Mouse (Mus musculus): Measurements from ENCODE around the gene Adamts20. TPM values are rescaled to one million over a fixed set of nuclear protein-coding genes. Genes with fewer than 3 reads are reported as not detected.

The Adamts20 gene
- polyA plus RNA-seq, 1 experiment from 2014 or later, result 4.1 TPM

DNA sequence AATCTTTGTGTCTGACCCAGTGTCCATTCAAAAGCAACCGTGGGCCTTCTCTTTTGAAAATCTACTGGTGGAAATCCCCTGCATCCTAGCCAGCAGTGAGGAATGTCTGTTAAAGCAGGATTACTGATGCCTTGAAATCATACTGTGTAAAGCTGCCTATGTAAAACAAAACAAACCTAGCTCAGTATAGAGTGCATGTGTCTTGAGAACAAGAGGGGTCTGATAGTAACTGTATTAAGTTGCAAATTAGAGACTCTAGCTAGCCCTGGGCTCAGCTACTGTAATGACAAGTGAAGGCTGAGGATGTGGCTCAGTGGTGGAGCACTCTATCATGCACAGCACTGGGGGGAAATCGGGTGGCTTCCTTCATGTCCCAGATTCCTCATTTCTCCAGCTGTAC, 22.2 kb downstream of the Adamts20 start:
- Histone ChIP-seq H3K4me3 (no peak overlapping the region), H3K4me1 (peaks cover 22% of the 10 kb centered on the region), H3K9me3 (no peaks in the 10 kb centered on the region), H3K36me3 (no peaks in the 10 kb centered on the region), H3K4me2 (replicated peaks) (no peak overlapping the region), H3K27me3 (no peaks in the 10 kb centered on the region), H3K9ac (no peak overlapping the region), H3K27ac (no peak overlapping the region; the same call in 1 of the 2 replicates)
- ATAC-seq (ENCODE audit: low FRiP score, low read depth), result no peak
- WGBS, result 61% methylated on average over 2 of the region's 2 CpGs

DNA sequence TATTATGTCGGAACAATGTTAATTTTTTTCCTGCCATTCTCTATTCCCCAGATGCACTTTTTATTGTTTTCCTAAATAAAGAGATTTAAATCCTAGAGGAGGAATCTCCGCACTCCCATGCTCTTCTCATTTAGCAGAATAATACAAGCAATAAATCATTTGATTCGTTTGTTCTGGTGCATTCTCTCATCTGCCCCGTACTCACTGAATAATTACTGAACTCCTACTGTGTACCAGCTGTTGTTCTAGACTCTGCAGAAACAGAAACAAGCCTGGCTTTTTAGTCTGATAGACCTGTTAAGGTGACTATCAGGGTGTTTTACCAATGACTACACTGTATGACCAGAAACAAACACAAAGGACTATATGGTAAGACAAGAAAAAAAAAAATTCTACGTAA, 29.7 kb downstream of the Adamts20 start:
- Histone ChIP-seq H3K4me1 (0 out of 2 replicates have a peak, but pooled peaks cover 5% of the 10 kb centered on the region), H3K27ac (no peak overlapping the region), H3K27me3 (no peaks in the 10 kb centered on the region), H3K4me3 (no peak overlapping the region), H3K36me3 (no peaks in the 10 kb centered on the region), H3K9me3 (no peaks in the 10 kb centered on the region), H3K9ac (no peak overlapping the region), H3K4me2 (replicated peaks) (no peak overlapping the region)
- 44% methylated on average over 5 of the region's 5 CpGs for WGBS
- ATAC-seq (ENCODE audit: low FRiP score, low read depth), result no peak

DNA sequence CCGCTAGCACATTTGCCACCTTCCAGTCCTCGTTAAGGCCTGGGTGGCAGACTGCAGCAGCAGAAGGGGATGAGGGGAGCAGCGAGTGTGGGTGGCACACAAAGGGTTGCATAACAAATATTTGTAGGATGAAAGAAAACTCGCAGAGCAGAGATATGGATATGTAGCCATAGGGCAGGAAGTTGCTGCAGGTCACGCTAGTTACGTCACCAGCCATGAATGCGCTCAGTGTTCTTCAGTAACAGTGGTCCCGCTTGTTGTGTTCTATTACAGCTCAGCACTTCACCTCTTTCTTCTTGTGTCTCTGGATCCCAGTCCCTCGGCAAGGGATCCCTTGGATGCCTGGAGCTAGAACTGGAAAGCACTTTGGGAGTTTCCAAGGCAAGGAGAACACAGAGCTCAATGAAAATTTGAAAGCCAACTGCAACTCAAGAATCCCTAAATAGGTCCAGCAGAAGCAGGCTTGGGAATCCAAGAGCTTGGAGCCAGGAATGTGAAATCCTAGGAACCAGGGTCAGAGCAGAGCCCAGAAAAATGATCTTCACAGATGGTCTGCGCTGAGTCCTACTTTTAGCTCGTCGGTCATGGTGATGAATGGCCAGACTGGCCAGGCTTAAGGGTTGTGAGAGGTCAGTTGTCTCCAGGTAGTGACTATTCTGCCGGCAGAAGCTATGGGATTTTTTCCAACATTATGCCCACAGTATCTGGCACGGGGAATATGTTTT, 34.4 kb downstream of the Adamts20 start:
- 67% methylated on average over 14 of the region's 14 CpGs for WGBS
- Histone ChIP-seq H3K9me3 (no peaks in the 10 kb centered on the region), H3K27me3 (no peaks in the 10 kb centered on the region), H3K4me2 (replicated peaks) (no peak overlapping the region), H3K36me3 (no peaks in the 10 kb centered on the region), H3K4me3 (no peak overlapping the region), H3K4me1 (0 out of 2 replicates have a peak, but pooled peaks cover 8% of the 10 kb centered on the region), H3K9ac (no peak overlapping the region), H3K27ac (no peak overlapping the region)
- ATAC-seq (ENCODE audit: low FRiP score, low read depth), result no peak

DNA sequence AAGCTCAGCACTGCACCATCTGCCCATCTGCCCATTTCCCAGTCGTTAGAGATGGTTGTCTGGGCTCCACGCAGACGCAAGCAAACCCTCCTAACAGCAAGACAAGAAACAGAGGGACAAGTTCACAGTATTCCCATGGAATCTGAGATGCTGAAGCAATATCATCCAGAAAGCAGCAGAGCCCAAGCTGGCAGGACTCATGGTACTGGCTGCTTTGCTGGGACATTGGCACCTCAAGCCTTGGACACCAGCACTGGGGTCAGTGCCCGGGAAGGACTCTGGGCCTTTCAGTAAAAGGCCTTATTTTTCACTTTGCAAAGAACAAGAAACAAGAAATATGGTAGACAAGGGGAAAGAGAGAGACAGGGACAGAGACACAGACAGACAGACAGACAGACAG, 36.5 kb downstream of the Adamts20 start:
- Histone ChIP-seq H3K9ac (no peak overlapping the region), H3K36me3 (no peaks in the 10 kb centered on the region), H3K27ac (no peak overlapping the region), H3K9me3 (no peaks in the 10 kb centered on the region), H3K4me3 (no peak overlapping the region), H3K4me1 (0 out of 2 replicates have a peak, but pooled peaks cover 8% of the 10 kb centered on the region), H3K4me2 (replicated peaks) (no peak overlapping the region), H3K27me3 (peaks cover 2% of the 10 kb centered on the region; the same call in 1 of the 2 replicates)
- WGBS, result 82% methylated on average over 4 of the region's 4 CpGs
- ATAC-seq (ENCODE audit: low FRiP score, low read depth), result no peak

DNA sequence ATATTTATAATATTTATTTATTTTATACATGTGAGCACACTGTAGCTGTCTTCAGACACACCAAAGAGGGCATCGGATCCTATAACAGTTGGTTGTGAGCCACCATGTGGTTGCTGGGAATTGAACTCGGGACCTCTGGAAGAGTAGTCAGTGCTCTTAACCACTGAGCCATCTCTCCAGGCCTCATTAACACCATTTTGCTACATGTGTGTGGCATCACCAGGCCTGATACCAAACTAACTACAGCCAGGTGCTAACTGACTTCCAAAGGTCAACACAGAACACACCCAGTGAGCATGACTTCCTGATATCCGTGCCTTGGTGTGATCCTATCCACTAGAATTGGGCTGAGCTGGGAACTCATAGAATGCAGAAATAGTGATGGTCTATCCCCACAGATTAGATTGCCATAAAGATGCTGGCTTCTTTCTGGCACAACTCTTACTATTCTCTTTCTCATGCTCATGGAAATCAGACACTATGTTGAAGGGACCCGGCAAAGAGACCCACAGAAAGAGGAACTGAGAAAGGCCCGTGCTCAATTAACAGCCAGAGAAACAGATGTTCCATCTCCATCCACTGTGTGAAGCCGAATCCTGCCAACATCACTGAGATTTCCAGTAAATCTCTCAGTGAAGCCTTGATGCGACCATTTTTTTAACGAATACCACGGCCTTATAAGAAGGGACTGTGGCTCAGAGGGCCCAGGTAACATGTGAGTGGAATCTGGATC, 37.6 kb downstream of the Adamts20 start:
- Histone ChIP-seq H3K36me3 (no peaks in the 10 kb centered on the region), H3K4me3 (no peak overlapping the region), H3K9ac (no peak overlapping the region), H3K27me3 (peaks cover 2% of the 10 kb centered on the region; the same call in 1 of the 2 replicates), H3K4me2 (replicated peaks) (no peak overlapping the region), H3K9me3 (no peaks in the 10 kb centered on the region), H3K27ac (no peak overlapping the region), H3K4me1 (peaks cover 15% of the 10 kb centered on the region; the same call in 1 of the 2 replicates)
- 81% methylated on average over 9 of the region's 9 CpGs for WGBS
- ATAC-seq (ENCODE audit: low FRiP score, low read depth), result no peak

DNA sequence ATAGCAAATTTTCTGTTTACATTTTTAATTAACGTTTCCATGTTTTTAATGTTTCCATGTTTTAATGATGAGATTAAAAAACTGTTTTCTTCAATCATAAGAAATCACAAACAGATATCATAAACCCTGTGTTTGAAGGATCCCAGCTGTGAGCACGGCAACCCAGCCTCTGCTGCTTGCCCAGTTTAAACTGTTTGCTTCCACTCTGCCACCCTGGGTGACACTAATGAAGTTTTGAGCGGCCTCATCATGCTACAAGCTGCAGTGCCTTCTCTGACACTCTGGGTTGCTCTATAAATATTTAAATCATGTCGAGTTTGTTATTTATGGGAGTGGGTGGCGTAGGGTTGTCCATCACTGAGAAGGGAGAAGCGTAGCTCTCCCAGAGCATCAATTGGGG, 44.7 kb downstream of the Adamts20 start:
- WGBS, result 48% methylated on average over 6 of the region's 6 CpGs
- no peak for ATAC-seq (ENCODE audit: low FRiP score, low read depth)
- H3K36me3 ChIP-seq, result no peaks in the 10 kb centered on the region
- H3K4me3 ChIP-seq, result no peak overlapping the region
- H3K9ac ChIP-seq, result no peak overlapping the region
- H3K4me1 ChIP-seq, result peaks cover 14% of the 10 kb centered on the region; the same call in 1 of the 2 replicates
- H3K27me3 ChIP-seq, result peaks cover 2% of the 10 kb centered on the region; the same call in 1 of the 2 replicates
- no peak overlapping the region for H3K4me2 ChIP-seq (replicated peaks)
- H3K27ac ChIP-seq, result no peak overlapping the region
- no peaks in the 10 kb centered on the region for H3K9me3 ChIP-seq

DNA sequence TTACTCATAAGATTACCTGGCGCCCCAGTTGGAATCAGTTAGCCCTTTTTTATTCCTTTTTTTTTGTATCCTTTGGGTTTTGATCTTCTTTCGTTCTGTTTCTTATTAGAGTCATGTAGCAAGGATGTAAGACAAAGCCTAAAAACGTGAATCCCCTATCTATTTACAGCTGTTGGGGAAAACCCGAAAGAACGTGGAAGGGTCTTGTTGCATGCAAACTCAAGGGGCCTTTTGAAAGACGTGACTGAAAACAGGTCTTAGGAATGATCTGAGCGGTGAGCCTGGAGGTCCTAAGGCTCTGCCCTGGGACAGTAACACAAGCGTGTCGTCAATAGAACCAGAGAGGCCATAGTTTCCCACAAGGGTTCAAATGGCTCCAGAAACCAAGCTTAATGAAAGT, 46.1 kb downstream of the Adamts20 start:
- Histone ChIP-seq H3K4me2 (replicated peaks) (no peak overlapping the region), H3K4me1 (peaks cover 14% of the 10 kb centered on the region; the same call in 1 of the 2 replicates), H3K9me3 (no peaks in the 10 kb centered on the region), H3K27me3 (peaks cover 2% of the 10 kb centered on the region; the same call in 1 of the 2 replicates), H3K36me3 (no peaks in the 10 kb centered on the region), H3K9ac (no peak overlapping the region), H3K4me3 (no peak overlapping the region), H3K27ac (no peak overlapping the region)
- WGBS, result 80% methylated on average over 9 of the region's 9 CpGs
- ATAC-seq (ENCODE audit: low FRiP score, low read depth), result no peak

DNA sequence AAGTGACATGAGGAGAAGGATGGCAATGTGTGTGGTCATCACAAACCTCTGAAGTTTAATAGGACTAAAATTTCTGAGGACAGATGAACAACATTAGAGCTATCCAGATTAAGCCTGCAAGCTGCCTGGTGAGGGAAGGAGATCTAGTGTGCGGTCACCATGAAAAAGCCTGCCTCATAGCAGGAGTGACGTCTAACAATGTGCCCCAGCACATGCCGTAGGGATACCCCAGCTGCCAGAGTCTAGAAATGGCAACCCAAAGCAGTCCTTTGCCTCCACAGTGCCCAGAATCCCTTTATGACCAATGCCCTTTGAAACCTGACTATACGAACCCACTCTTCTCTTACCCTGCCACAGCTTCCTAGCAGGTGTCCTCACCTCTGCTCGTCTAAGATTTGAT, 46.8 kb downstream of the Adamts20 start:
- no peak overlapping the region for H3K9ac ChIP-seq
- no peaks in the 10 kb centered on the region for H3K9me3 ChIP-seq
- no peaks in the 10 kb centered on the region for H3K36me3 ChIP-seq
- no peak overlapping the region for H3K27ac ChIP-seq
- peaks cover 12% of the 10 kb centered on the region; the same call in 1 of the 2 replicates for H3K4me1 ChIP-seq
- H3K4me3 ChIP-seq, result no peak overlapping the region
- 72% methylated on average over 5 of the region's 5 CpGs for WGBS
- ATAC-seq (ENCODE audit: low FRiP score, low read depth), result no peak
- H3K27me3 ChIP-seq, result no peaks in the 10 kb centered on the region
- H3K4me2 ChIP-seq (replicated peaks), result no peak overlapping the region

DNA sequence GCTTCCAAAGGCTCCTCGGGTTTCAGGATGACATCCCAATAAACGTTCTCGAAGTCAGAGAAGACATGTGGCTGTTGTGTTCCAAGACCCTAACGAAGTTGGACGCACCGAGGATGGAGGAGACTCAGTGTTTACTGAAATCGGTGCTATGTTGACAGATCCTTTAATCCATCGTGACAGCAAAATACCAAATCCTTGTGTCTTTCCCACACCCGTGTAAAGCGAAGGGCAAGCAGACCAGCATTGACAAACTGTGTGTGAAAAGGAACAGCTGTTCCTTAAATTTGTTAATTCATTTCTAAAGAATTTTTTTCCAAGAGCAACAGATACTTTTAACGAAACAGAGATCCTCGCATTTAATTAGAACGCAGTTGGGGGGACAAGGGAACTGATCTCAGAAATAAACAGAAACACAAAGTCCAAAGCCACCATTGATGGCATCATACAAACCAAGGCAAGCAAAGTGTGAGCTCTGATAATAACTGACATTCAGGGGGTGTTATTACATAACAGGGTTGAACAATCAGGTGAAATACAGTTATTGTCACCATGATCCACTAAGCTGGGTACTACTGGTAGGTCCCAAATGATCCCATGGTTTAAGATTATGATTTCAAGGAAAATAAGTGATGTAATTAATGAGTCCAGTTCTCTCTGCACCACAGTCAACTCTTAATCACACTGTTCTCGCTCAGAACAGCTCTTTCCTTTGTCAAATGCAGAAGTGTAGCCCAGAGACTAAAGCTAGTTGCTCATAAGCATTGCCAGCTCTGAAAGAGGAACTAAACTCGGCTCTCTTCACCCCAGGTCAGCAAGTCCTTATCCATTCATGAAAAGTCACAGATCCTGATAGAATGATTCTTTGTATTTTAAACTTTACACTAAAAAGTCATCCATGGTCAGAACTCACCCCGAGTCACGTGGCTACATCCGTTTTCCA, 47.7 kb downstream of the Adamts20 start:
- no peak overlapping the region for H3K9ac ChIP-seq
- no peaks in the 10 kb centered on the region for H3K27me3 ChIP-seq
- no peaks in the 10 kb centered on the region for H3K9me3 ChIP-seq
- WGBS, result 79% methylated on average over 18 of the region's 18 CpGs
- H3K27ac ChIP-seq, result no peak overlapping the region
- no peak overlapping the region for H3K4me3 ChIP-seq
- H3K4me2 ChIP-seq (replicated peaks), result no peak overlapping the region
- no peaks in the 10 kb centered on the region for H3K36me3 ChIP-seq
- 0 out of 2 replicates have a peak, but pooled peaks cover 5% of the 10 kb centered on the region for H3K4me1 ChIP-seq
- ATAC-seq (ENCODE audit: low FRiP score, low read depth), result no peak

DNA sequence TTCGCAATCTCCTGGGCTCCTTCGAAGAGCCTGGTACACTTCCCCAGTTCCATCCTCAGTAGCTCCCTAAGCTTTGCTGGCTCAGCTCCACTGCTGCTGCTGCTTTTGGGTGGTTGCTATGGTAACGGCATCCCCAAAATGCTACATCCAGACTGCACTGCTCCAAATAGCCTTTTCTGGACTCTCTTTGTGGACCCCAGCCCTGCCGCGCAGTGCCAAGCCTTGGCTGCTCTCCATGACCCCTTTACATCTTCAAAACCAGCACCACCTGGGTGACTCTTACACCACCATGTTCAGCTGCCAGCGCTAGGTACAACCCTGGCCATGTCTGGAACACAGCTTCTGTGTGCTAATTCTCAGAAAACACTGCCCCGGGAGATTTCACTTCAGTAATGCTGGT, 55.4 kb downstream of the Adamts20 start:
- ATAC-seq (ENCODE audit: low FRiP score, low read depth), result no peak
- Histone ChIP-seq H3K36me3 (no peaks in the 10 kb centered on the region), H3K4me2 (replicated peaks) (no peak overlapping the region), H3K9ac (no peak overlapping the region), H3K4me1 (peaks cover 5% of the 10 kb centered on the region; the same call in 1 of the 2 replicates), H3K4me3 (no peak overlapping the region), H3K27me3 (peaks cover 12% of the 10 kb centered on the region), H3K27ac (no peak overlapping the region), H3K9me3 (no peaks in the 10 kb centered on the region)
- 72% methylated on average over 7 of the region's 7 CpGs for WGBS

DNA sequence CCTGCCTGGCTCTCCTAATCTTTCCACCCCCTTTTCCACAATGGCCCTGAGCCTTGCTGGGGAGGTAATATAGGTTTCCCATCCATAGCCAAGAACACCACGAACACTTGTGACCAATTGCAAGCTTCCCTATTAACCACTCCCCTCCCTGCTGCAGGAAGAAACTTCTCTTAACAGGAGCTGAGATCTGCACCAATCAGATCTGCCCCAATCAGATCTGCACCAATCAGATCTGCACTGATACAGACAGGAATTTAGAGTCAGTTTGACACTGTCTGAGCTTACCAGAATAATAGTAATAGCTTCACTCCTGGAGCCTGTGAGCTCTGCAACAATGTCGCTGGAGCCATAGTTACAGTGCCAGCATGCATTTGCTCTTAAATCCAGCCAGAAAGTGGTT, 58.9 kb downstream of the Adamts20 start:
- H3K4me2 ChIP-seq (replicated peaks), result no peak overlapping the region
- ATAC-seq (ENCODE audit: low FRiP score, low read depth), result no peak
- H3K9ac ChIP-seq, result no peak overlapping the region
- H3K4me1 ChIP-seq, result peaks cover 20% of the 10 kb centered on the region
- H3K4me3 ChIP-seq, result no peak overlapping the region
- whole genome bisulfite sequencing, result 25% methylated on average over 2 of the region's 2 CpGs
- peaks cover 36% of the 10 kb centered on the region for H3K27me3 ChIP-seq
- H3K36me3 ChIP-seq, result no peaks in the 10 kb centered on the region
- H3K27ac ChIP-seq, result no peak overlapping the region
- no peaks in the 10 kb centered on the region for H3K9me3 ChIP-seq
